In genomic region chr14:27167177-27167576, GRCm38 (mm10) we compare ENCODE assay signal across 12 mouse cellular contexts. TPM values are rescaled to one million over a fixed set of nuclear protein-coding genes. Genes with fewer than 3 reads are reported as not detected.
DNase-seq lines count a peak whose midpoint lies in the region; ATAC-seq and TF ChIP-seq lines count a peak whose summit lies in the region.
"Had no signal": no experiment of that assay in that cellular context is flagged by ENCODE, and none has a peak within 500 bp of the region (broad histone marks: within the 10 kb centered on the region; RNA-seq: fewer than 3 reads in every experiment).

No protein-coding gene starts in this region.

- H3K9me3 ChIP-seq in hindbrain, embryonic 12.5 days (replicated peaks): no peaks in the 10 kb centered on the region
- H3K9me3 ChIP-seq in hindbrain, embryonic 10.5 days: no peaks in the 10 kb centered on the region
- H3K9me3 ChIP-seq in stomach, embryonic 14.5 days (ENCODE audit: control insufficient read depth, low read depth, low read length): no peaks in the 10 kb centered on the region
- no peaks in the 10 kb centered on the region for H3K9me3 ChIP-seq in stomach, postnatal 0 days (ENCODE audit: control insufficient read depth, low read length)
- no peaks in the 10 kb centered on the region for H3K9me3 ChIP-seq in intestine, embryonic 15.5 days

- no peak for TF ChIP-seq CTCF in stomach, postnatal 0 days (IDR thresholded peaks at IDR 0.05; ENCODE audit: low read depth)
- TF ChIP-seq CTCF in kidney, adult 2 months (conservative IDR thresholded peaks at IDR 0.05; ENCODE audit: insufficient read depth, insufficient read length, low read depth, low read length): no peak

- no peak overlapping the region for H3K9ac ChIP-seq in hindbrain, embryonic 12.5 days
- no peak overlapping the region for H3K9ac ChIP-seq in stomach, embryonic 14.5 days (replicated peaks; ENCODE audit: low read depth, low read length)
- H3K9ac ChIP-seq in stomach, postnatal 0 days (ENCODE audit: low read length): no peak overlapping the region
- H3K9ac ChIP-seq in intestine, embryonic 15.5 days: no peak overlapping the region

- peak; percentile 63; the same call in 1 of the 2 replicates for ATAC-seq in hindbrain, embryonic 12.5 days (ENCODE audit: low FRiP score)
- ATAC-seq in stomach, embryonic 14.5 days (ENCODE audit: insufficient number of reproducible peaks, insufficient read depth, low FRiP score, low read depth): peak; percentile 50; the same call in 1 of the 2 replicates
- no peak for ATAC-seq in stomach, postnatal 0 days (ENCODE audit: low FRiP score, low TSS enrichment)
- peak; percentile 50; the same call in 1 of the 2 replicates for ATAC-seq in intestine, embryonic 15.5 days

- no peak overlapping the region for H3K4me2 ChIP-seq in hindbrain, embryonic 12.5 days (replicated peaks)
- no peak overlapping the region for H3K4me2 ChIP-seq in stomach, embryonic 14.5 days (replicated peaks; ENCODE audit: low read depth, low read length)
- no peak overlapping the region for H3K4me2 ChIP-seq in stomach, postnatal 0 days (replicated peaks; ENCODE audit: low read depth)
- no peak overlapping the region for H3K4me2 ChIP-seq in intestine, embryonic 15.5 days (replicated peaks)

- H3K27ac ChIP-seq in hindbrain, embryonic 12.5 days: no peak overlapping the region
- H3K27ac ChIP-seq in hindbrain, embryonic 10.5 days: no peak overlapping the region
- H3K27ac ChIP-seq in stomach, embryonic 14.5 days (ENCODE audit: low read length): no peak overlapping the region
- no peak overlapping the region for H3K27ac ChIP-seq in stomach, postnatal 0 days (replicated peaks)
- H3K27ac ChIP-seq in intestine, embryonic 15.5 days: no peak overlapping the region
- H3K27ac ChIP-seq in kidney, adult 2 months (ENCODE audit: insufficient read depth, low read depth, low read length): no peak overlapping the region

- no peaks in the 10 kb centered on the region for H3K27me3 ChIP-seq in hindbrain, embryonic 12.5 days
- H3K27me3 ChIP-seq in hindbrain, embryonic 10.5 days (ENCODE audit: insufficient read depth, poor library complexity, severe bottlenecking): no peaks in the 10 kb centered on the region
- no peaks in the 10 kb centered on the region for H3K27me3 ChIP-seq in stomach, embryonic 14.5 days (ENCODE audit: control insufficient read depth, insufficient read depth, low read length)
- no peaks in the 10 kb centered on the region for H3K27me3 ChIP-seq in stomach, postnatal 0 days (ENCODE audit: control insufficient read depth, insufficient read depth, low read length)
- H3K27me3 ChIP-seq in intestine, embryonic 15.5 days (replicated peaks): no peaks in the 10 kb centered on the region
- H3K27me3 ChIP-seq in kidney, adult 2 months (replicated peaks; ENCODE audit: control insufficient read depth, insufficient read depth, low read length): no peaks in the 10 kb centered on the region

- no peak for TF ChIP-seq EP300 in stomach, postnatal 0 days (optimal IDR thresholded peaks at IDR 0.05)

- TF ChIP-seq POLR2A in kidney, adult 2 months (IDR thresholded peaks at IDR 0.05; ENCODE audit: low read depth, low read length): no peak

- WGBS in hindbrain, embryonic 12.5 days: 78% methylated on average over 4 of the region's 4 CpGs
- WGBS in hindbrain, embryonic 10.5 days: 89% methylated on average over 4 of the region's 4 CpGs
- WGBS in stomach, embryonic 14.5 days: 68% methylated on average over 4 of the region's 4 CpGs
- WGBS in stomach, postnatal 0 days: 64% methylated on average over 4 of the region's 4 CpGs
- 66% methylated on average over 4 of the region's 4 CpGs for WGBS in intestine, embryonic 15.5 days
- whole genome bisulfite sequencing in kidney, adult 2 months: 73% methylated on average over 4 of the region's 4 CpGs

- H3K36me3 ChIP-seq in hindbrain, embryonic 12.5 days: no peaks in the 10 kb centered on the region
- H3K36me3 ChIP-seq in hindbrain, embryonic 10.5 days: no peaks in the 10 kb centered on the region
- no peaks in the 10 kb centered on the region for H3K36me3 ChIP-seq in stomach, embryonic 14.5 days (ENCODE audit: control insufficient read depth, insufficient read depth, low read length)
- no peaks in the 10 kb centered on the region for H3K36me3 ChIP-seq in stomach, postnatal 0 days (ENCODE audit: control insufficient read depth, insufficient read depth, low read length)
- H3K36me3 ChIP-seq in intestine, embryonic 15.5 days: no peaks in the 10 kb centered on the region
- H3K36me3 ChIP-seq in kidney, adult 2 months (ENCODE audit: control insufficient read depth, insufficient read depth, low read length): no peaks in the 10 kb centered on the region

- DNase-seq in hindbrain, embryonic 10.5 days (ENCODE audit: low spot score): no peak
- DNase-seq in stomach, postnatal 0 days (ENCODE audit: low spot score): no peak
- no peak for DNase-seq in Muller cell, postnatal 12 days (ENCODE audit: inconsistent ontology term)
- DNase-seq in kidney, adult 2 months: no peak
- DNase-seq: adrenal gland, postnatal 25 days; cerebellum, adult 11 months; embryo, embryonic 11 days; lung, adult 18-20 months; thymus, postnatal 14 days had no signal

- H3K4me1 ChIP-seq in hindbrain, embryonic 12.5 days: peaks cover 4% of the 10 kb centered on the region; the same call in 1 of the 2 replicates
- H3K4me1 ChIP-seq in hindbrain, embryonic 10.5 days (replicated peaks): peaks cover 17% of the 10 kb centered on the region; the same call in 1 of the 2 replicates
- no peaks in the 10 kb centered on the region; the same call in 1 of the 2 replicates for H3K4me1 ChIP-seq in stomach, embryonic 14.5 days (ENCODE audit: control insufficient read depth, insufficient read depth, low read length)
- H3K4me1 ChIP-seq in stomach, postnatal 0 days (replicated peaks; ENCODE audit: control insufficient read depth, insufficient read depth): no peaks in the 10 kb centered on the region
- peaks cover 7% of the 10 kb centered on the region; the same call in 1 of the 2 replicates for H3K4me1 ChIP-seq in intestine, embryonic 15.5 days (replicated peaks)
- H3K4me1 ChIP-seq in kidney, adult 2 months (ENCODE audit: control insufficient read depth, insufficient read depth, low read length): peaks cover 20% of the 10 kb centered on the region

- H3K4me3 ChIP-seq in hindbrain, embryonic 12.5 days: no peak overlapping the region
- H3K4me3 ChIP-seq in hindbrain, embryonic 10.5 days: no peak overlapping the region
- no peak overlapping the region for H3K4me3 ChIP-seq in stomach, embryonic 14.5 days (ENCODE audit: low read depth, low read length)
- H3K4me3 ChIP-seq in stomach, postnatal 0 days (ENCODE audit: low read depth, low read length): no peak overlapping the region
- no peak overlapping the region for H3K4me3 ChIP-seq in intestine, embryonic 15.5 days (replicated peaks)
- H3K4me3 ChIP-seq in kidney, adult 2 months (ENCODE audit: insufficient read depth, low read depth, low read length): no peak overlapping the region

RNA-seq across cellular contexts. Expression of gene Arhgef3, which starts 52.5 kb away (rescaled TPM):
- polyA plus RNA-seq in hindbrain, embryonic 12.5 days (2016; fragmentation: Nextera tagmentation; extraction: Ambion mirVana): 6.6 and 7.6 TPM in 2 replicates
- polyA plus RNA-seq in hindbrain, embryonic 10.5 days (2016; fragmentation: Nextera tagmentation; extraction: Ambion mirVana): 2.5 and 3.6 TPM in 2 replicates
- polyA plus RNA-seq in stomach, embryonic 14.5 days (2014; fragmentation: Nextera tagmentation; extraction: Ambion mirVana): 16.4 and 17.3 TPM in 2 replicates
- polyA plus RNA-seq in stomach, postnatal 0 days (2015; fragmentation: Nextera tagmentation; extraction: Ambion mirVana): 13.1 and 14.1 TPM in 2 replicates
- 12.7 and 13.9 TPM in 2 replicates for polyA plus RNA-seq in intestine, embryonic 15.5 days (2015; fragmentation: Nextera tagmentation; extraction: Ambion mirVana)
- polyA plus RNA-seq in kidney, adult 2 months (2012; rRNA removed): 15.2 and 17.3 TPM in 2 replicates
